Mouse (Mus musculus): ENCODE measurements around the gene Evpl. TPM values are rescaled to one million over a fixed set of nuclear protein-coding genes. Genes with fewer than 3 reads are reported as not detected.

Evpl gene
- polyA plus RNA-seq, 1 experiment from 2014 or later = 0.48 TPM

DNA sequence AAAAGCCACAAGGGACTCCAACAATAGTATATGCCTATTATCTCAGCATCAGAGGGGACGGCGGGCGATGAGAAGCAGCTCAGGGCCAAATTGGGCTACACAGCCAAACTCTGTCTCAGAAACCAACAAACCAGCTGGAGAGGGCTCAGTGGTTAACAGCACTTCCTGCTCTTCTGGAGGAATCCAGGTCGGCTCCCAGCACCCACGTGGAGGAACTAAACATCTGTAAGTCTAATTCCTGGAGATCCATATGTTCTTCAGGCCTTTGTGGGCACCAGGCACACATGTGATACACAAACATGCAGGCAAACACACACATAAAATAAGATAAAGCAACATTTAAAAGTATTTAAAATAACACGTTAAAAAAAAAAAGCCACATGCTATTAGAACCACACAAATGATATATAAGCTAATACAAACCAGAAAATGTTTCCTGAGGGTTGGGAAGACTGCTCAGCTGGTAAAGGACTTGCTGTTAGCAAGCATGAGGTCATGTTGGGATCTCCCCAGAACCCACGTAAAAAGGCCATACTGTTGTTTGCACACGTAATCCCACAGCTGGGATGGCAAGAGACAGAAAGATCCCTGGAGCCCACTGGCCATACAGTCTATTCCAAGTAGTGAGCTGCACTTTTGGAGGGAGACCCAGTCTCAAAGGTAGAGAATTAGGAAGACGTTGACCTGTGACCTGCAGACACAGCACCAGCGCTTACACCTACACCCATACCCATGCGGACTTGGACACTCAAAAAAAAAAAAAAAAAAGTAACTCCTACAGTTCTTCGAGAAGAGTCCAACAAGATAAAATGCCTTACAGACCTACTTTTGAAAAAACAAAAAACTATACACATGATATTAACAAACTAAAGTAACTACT, 35.0 kb upstream of the Evpl start:
- 67% methylated on average over 12 of the region's 12 CpGs for WGBS
- H3K27ac ChIP-seq = peak overlapping the region; percentile 93
- H3K4me3 ChIP-seq = peak overlapping the region; percentile 97
- H3K4me1 ChIP-seq = peaks cover 29% of the 10 kb centered on the region
- H3K27me3 ChIP-seq (ENCODE audit: poor library complexity, severe bottlenecking) = no peaks in the 10 kb centered on the region
- no peak for DNase-seq (ENCODE audit: extremely low spot score, low spot score)
- H3K36me3 ChIP-seq (replicated peaks) = peaks cover 48% of the 10 kb centered on the region
- no peaks in the 10 kb centered on the region for H3K9me3 ChIP-seq

- WGBS = 94% methylated on average over 8 of the region's 8 CpGs
- peaks cover 80% of the 10 kb centered on the region for H3K36me3 ChIP-seq (replicated peaks)
These were observed 31.7 kb upstream of the Evpl start for GRCm38 (mm10) chr11:116269560-116269959.

DNA sequence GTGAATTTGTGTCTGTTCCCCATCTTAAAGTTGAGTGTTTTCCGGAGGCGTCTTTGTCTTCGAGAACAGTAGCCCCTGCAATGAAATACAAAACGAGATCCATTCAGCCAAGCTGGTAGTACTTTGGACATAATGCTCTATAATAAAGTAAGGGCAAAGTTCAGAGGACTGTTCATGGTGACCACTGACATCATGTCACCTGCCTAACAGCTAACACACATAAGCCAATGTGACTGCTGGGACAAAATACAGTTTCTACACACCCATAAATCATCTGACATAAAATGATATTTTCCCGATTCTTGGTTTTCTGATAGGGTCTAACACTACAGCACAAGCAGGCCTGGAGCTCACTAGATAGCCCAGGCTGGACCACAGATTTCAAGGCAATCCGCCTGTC, 30.4 kb upstream of the Evpl start:
- H3K9me3 ChIP-seq = no peaks in the 10 kb centered on the region
- no peak for DNase-seq (ENCODE audit: extremely low spot score, low spot score)
- 96% methylated on average over 6 of the region's 6 CpGs for WGBS
- H3K4me1 ChIP-seq = peaks cover 17% of the 10 kb centered on the region
- peaks cover 93% of the 10 kb centered on the region for H3K36me3 ChIP-seq (replicated peaks)
- H3K27ac ChIP-seq = no peak overlapping the region
- no peaks in the 10 kb centered on the region for H3K27me3 ChIP-seq (ENCODE audit: poor library complexity, severe bottlenecking)
- no peak overlapping the region for H3K4me3 ChIP-seq

More at GRCm38 (mm10) chr11:116269560-116269959, 31.7 kb upstream of the Evpl start:
- H3K4me3 ChIP-seq = no peak overlapping the region
- H3K27me3 ChIP-seq (ENCODE audit: poor library complexity, severe bottlenecking) = no peaks in the 10 kb centered on the region
- H3K9me3 ChIP-seq = no peaks in the 10 kb centered on the region
- H3K27ac ChIP-seq = no peak overlapping the region
- no peak for DNase-seq (ENCODE audit: extremely low spot score, low spot score)
- peaks cover 24% of the 10 kb centered on the region for H3K4me1 ChIP-seq

DNA sequence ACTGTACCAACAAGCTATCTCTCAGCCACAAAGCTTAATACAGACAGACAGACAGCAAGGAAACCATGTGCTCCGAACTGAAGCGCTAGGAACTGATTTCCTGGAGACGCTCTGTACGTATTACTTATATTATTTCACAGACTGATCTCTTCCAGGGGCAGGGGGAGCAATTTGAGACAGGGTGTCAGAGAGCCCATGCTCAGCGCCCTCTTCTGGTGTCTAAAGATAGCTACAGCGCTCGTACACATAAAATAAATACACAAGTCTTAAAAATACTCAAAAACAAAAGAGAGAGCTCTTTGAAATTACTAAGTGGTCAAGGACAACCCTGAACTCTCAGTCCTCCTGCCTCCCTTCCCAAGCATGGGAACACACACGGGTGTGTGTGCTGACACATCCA, 29.8 kb upstream of the Evpl start:
- Histone ChIP-seq H3K27me3 (ENCODE audit: poor library complexity, severe bottlenecking) (no peaks in the 10 kb centered on the region), H3K4me1 (peaks cover 10% of the 10 kb centered on the region), H3K9me3 (no peaks in the 10 kb centered on the region), H3K36me3 (replicated peaks) (peaks cover 100% of the 10 kb centered on the region), H3K27ac (no peak overlapping the region), H3K4me3 (no peak overlapping the region)
- 86% methylated on average over 8 of the region's 8 CpGs for WGBS
- DNase-seq (ENCODE audit: extremely low spot score, low spot score) = no peak

- no peak for DNase-seq (ENCODE audit: extremely low spot score, low spot score)
- Histone ChIP-seq H3K36me3 (replicated peaks) (peaks cover 100% of the 10 kb centered on the region), H3K27me3 (ENCODE audit: poor library complexity, severe bottlenecking) (no peaks in the 10 kb centered on the region), H3K27ac (no peak overlapping the region), H3K4me3 (no peak overlapping the region), H3K9me3 (no peaks in the 10 kb centered on the region), H3K4me1 (no peaks in the 10 kb centered on the region)
- WGBS = 93% methylated on average over 4 of the region's 4 CpGs
These were observed 28.0 kb upstream of the Evpl start for GRCm38 (mm10) chr11:116265850-116266249.

DNA sequence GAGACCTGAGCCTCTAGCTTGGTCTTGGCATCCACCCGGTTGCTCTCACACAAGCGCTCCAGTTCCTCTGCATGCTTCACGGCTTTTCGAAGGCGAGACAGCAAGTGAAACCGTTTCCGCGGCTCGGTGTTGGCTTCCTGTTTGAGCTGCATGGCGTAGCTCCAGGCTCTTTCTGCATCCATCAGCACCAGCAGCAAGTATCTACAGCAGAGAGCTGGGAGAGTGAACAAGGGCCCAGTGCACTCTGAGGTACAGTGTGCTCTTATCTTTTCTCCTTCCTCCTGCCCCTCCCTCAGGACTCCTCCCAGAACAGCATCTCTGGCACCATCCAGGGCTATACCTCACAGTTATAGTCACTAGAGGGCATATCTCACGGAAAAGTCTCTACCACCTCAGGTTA, 27.5 kb upstream of the Evpl start:
- Histone ChIP-seq H3K27ac (no peak overlapping the region), H3K36me3 (replicated peaks) (peaks cover 100% of the 10 kb centered on the region), H3K27me3 (ENCODE audit: poor library complexity, severe bottlenecking) (no peaks in the 10 kb centered on the region), H3K9me3 (no peaks in the 10 kb centered on the region), H3K4me1 (no peaks in the 10 kb centered on the region), H3K4me3 (no peak overlapping the region)
- DNase-seq (ENCODE audit: extremely low spot score, low spot score) = no peak
- WGBS = 96% methylated on average over 11 of the region's 11 CpGs

GRCm38 (mm10) chr11:116260259-116260658, 22.4 kb upstream of the Evpl start:
- H3K36me3 ChIP-seq (replicated peaks) = peaks cover 100% of the 10 kb centered on the region
- no peak for DNase-seq (ENCODE audit: extremely low spot score, low spot score)
- H3K27me3 ChIP-seq (ENCODE audit: poor library complexity, severe bottlenecking) = no peaks in the 10 kb centered on the region
- no peaks in the 10 kb centered on the region for H3K9me3 ChIP-seq
- H3K4me1 ChIP-seq = no peaks in the 10 kb centered on the region
- H3K27ac ChIP-seq = no peak overlapping the region
- 86% methylated on average over 7 of the region's 7 CpGs for WGBS
- no peak overlapping the region for H3K4me3 ChIP-seq

- H3K36me3 ChIP-seq (replicated peaks) = peaks cover 100% of the 10 kb centered on the region
- 97% methylated on average over 8 of the region's 8 CpGs for WGBS
- no peak overlapping the region for H3K4me3 ChIP-seq
- no peaks in the 10 kb centered on the region for H3K27me3 ChIP-seq (ENCODE audit: poor library complexity, severe bottlenecking)
- H3K9me3 ChIP-seq = no peaks in the 10 kb centered on the region
- no peaks in the 10 kb centered on the region for H3K4me1 ChIP-seq
- no peak overlapping the region for H3K27ac ChIP-seq
- no peak for DNase-seq (ENCODE audit: extremely low spot score, low spot score)
These were observed 21.6 kb upstream of the Evpl start for GRCm38 (mm10) chr11:116259461-116259860.

- no peak for DNase-seq (ENCODE audit: extremely low spot score, low spot score)
- H3K4me1 ChIP-seq = no peaks in the 10 kb centered on the region
- no peak overlapping the region for H3K4me3 ChIP-seq
- no peak overlapping the region for H3K27ac ChIP-seq
- WGBS = 93% methylated on average over 9 of the region's 9 CpGs
- H3K36me3 ChIP-seq (replicated peaks) = peaks cover 100% of the 10 kb centered on the region
- H3K9me3 ChIP-seq = no peaks in the 10 kb centered on the region
- no peaks in the 10 kb centered on the region for H3K27me3 ChIP-seq (ENCODE audit: poor library complexity, severe bottlenecking)
These were observed 18.3 kb upstream of the Evpl start for GRCm38 (mm10) chr11:116255982-116256675.

DNA sequence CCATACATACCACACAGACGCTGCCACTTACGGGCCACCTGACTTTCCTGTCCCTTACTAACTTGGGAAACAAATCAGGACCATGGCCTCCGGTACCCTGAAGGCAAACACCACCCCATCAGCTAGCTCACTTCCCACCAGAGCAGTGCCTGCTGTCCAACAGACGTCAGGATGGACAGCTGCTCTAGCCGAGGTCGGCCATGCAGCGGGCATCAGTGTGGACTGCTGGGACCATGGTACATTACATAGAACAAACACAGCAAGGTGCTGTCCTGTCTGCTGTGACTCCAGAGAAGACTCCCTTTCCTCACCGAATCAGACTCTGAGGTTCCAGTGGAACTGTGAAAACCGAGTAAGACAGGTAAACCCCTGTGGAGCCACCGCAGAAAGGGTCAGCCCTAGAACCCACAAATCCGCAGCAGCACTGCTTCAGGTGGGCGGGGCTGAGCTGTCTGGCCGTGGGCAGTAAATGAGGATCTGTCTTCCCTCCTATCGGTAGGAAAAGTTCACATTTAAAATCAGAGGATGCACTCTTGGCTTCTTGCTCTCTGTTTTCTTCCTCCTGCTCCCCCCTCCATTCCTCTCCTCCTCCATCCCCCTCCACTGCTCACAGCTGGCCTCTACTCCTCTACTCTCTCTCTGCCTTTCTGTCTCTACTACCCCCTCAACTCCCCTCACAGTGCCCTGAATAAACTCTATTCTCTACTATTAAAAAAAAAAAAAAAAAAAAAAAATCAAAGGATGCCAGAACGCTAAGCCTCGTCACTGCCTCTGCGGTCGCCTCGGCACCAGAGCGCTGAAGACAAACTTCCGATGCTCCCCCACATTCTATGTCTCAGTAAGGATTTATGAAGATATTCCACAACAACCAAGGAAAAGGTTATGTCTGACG, 17.5 kb upstream of the Evpl start:
- peaks cover 100% of the 10 kb centered on the region for H3K36me3 ChIP-seq (replicated peaks)
- no peak overlapping the region for H3K4me3 ChIP-seq
- H3K27me3 ChIP-seq (ENCODE audit: poor library complexity, severe bottlenecking) = no peaks in the 10 kb centered on the region
- WGBS = 89% methylated on average over 22 of the region's 22 CpGs
- no peaks in the 10 kb centered on the region for H3K4me1 ChIP-seq
- H3K9me3 ChIP-seq = no peaks in the 10 kb centered on the region
- no peak overlapping the region for H3K27ac ChIP-seq
- DNase-seq (ENCODE audit: extremely low spot score, low spot score) = no peak

GRCm38 (mm10) chr11:116254627-116255026, 16.8 kb upstream of the Evpl start:
- Histone ChIP-seq H3K9me3 (no peaks in the 10 kb centered on the region), H3K4me1 (no peaks in the 10 kb centered on the region), H3K36me3 (replicated peaks) (peaks cover 100% of the 10 kb centered on the region), H3K27ac (no peak overlapping the region), H3K27me3 (ENCODE audit: poor library complexity, severe bottlenecking) (no peaks in the 10 kb centered on the region), H3K4me3 (no peak overlapping the region)
- DNase-seq (ENCODE audit: extremely low spot score, low spot score) = no peak
- 92% methylated on average over 9 of the region's 9 CpGs for WGBS

- Histone ChIP-seq H3K4me1 (no peaks in the 10 kb centered on the region), H3K27ac (no peak overlapping the region), H3K4me3 (no peak overlapping the region), H3K27me3 (ENCODE audit: poor library complexity, severe bottlenecking) (no peaks in the 10 kb centered on the region), H3K9me3 (no peaks in the 10 kb centered on the region), H3K36me3 (replicated peaks) (peaks cover 100% of the 10 kb centered on the region)
- DNase-seq (ENCODE audit: extremely low spot score, low spot score) = no peak
- 91% methylated on average over 3 of the region's 3 CpGs for WGBS
These were observed 15.3 kb upstream of the Evpl start for GRCm38 (mm10) chr11:116253076-116253600.

All from forebrain, embryonic 10.5 days (tissue).